Mouse (Mus musculus) cerebellum, postnatal 4 days (tissue): Measurements from ENCODE around the gene Golga7b.

Source experiments
- DNase-seq, 2 experiments: peaks; one replicate each; pipeline ENCODE4 v3.0.0; 2022; ENCODE audit warnings: low spot score in 2 of 2, mixed read lengths in 1 of 2

Golga7b gene

GRCm38 (mm10) chr19:42293216-42293615 lies 45.8 kb downstream of the Golga7b start:
- no peak for DNase-seq

- DNase-seq = no peak
These were observed 55.9 kb downstream of the Golga7b start for GRCm38 (mm10) chr19:42303210-42303813.

GRCm38 (mm10) chr19:42304506-42304905 lies 57.1 kb downstream of the Golga7b start:
- DNase-seq = no peak

GRCm38 (mm10) chr19:42305746-42306145 lies 58.4 kb downstream of the Golga7b start:
- no peak for DNase-seq

GRCm38 (mm10) chr19:42306202-42306601 lies 58.8 kb downstream of the Golga7b start:
- no peak for DNase-seq

- no peak for DNase-seq
These were observed 59.6 kb downstream of the Golga7b start for GRCm38 (mm10) chr19:42307019-42307418.

GRCm38 (mm10) chr19:42308931-42309330 lies 61.6 kb downstream of the Golga7b start:
- no peak for DNase-seq

GRCm38 (mm10) chr19:42311332-42311731 lies 64.0 kb downstream of the Golga7b start:
- no peak for DNase-seq

- DNase-seq = no peak
These were observed 64.8 kb downstream of the Golga7b start for GRCm38 (mm10) chr19:42312191-42312590.

- DNase-seq = no peak
These were observed 67.8 kb downstream of the Golga7b start for GRCm38 (mm10) chr19:42315070-42315679.

- peak; percentile 86 to 87 for DNase-seq
These were observed 68.5 kb downstream of the Golga7b start for GRCm38 (mm10) chr19:42315914-42316313.

GRCm38 (mm10) chr19:42316525-42316924 lies 69.2 kb downstream of the Golga7b start:
- DNase-seq = peak; percentile 58 to 85

- DNase-seq = peak; percentile 44 to 82
These were observed 69.6 kb downstream of the Golga7b start for GRCm38 (mm10) chr19:42316998-42317397.

- peak in 1 of 2 experiments; percentile 22 for DNase-seq
These were observed 70.5 kb downstream of the Golga7b start for GRCm38 (mm10) chr19:42317648-42318425.
